Mouse (Mus musculus): ENCODE measurements around the gene Eci2. TPM values are rescaled to one million over a fixed set of nuclear protein-coding genes. Genes with fewer than 3 reads are reported as not detected.
"Not testable (repeated sequence)": the region's sequence is repeated elsewhere in the genome, so short reads cannot be mapped to it uniquely, and the experiment has no call there.

Gene Eci2
- total RNA-seq, 2 experiments from 2014 or later: 52.6 to 69.6 TPM

- peak; percentile 42 for ATAC-seq (replicated peaks; ENCODE audit: poor library complexity, severe bottlenecking)
Observed at GRCm38 (mm10) chr13:34993595-34993982, 33.3 kb downstream of the Eci2 start.

GRCm38 (mm10) chr13:34993085-34993484, 33.8 kb downstream of the Eci2 start:
- ATAC-seq (replicated peaks; ENCODE audit: poor library complexity, severe bottlenecking): no peak

GRCm38 (mm10) chr13:34991581-34992273, 35.2 kb downstream of the Eci2 start:
- no peak for ATAC-seq (replicated peaks; ENCODE audit: poor library complexity, severe bottlenecking)

GRCm38 (mm10) chr13:34983479-34983878, 43.4 kb downstream of the Eci2 start:
- ATAC-seq (replicated peaks; ENCODE audit: poor library complexity, severe bottlenecking): peak; percentile 98

- ATAC-seq (replicated peaks; ENCODE audit: poor library complexity, severe bottlenecking): not testable (repeated sequence)
Observed at GRCm38 (mm10) chr13:34978635-34979034, 48.3 kb downstream of the Eci2 start.

- ATAC-seq (replicated peaks; ENCODE audit: poor library complexity, severe bottlenecking): no peak
Observed at GRCm38 (mm10) chr13:34977410-34977809, 49.5 kb downstream of the Eci2 start.

- ATAC-seq (replicated peaks; ENCODE audit: poor library complexity, severe bottlenecking): no peak
Observed at GRCm38 (mm10) chr13:34976116-34976515, 50.8 kb downstream of the Eci2 start.

GRCm38 (mm10) chr13:34973770-34974169, 53.1 kb downstream of the Eci2 start:
- peak; percentile 59; the same call in 1 of the 2 replicates for ATAC-seq (replicated peaks; ENCODE audit: poor library complexity, severe bottlenecking)

GRCm38 (mm10) chr13:34973149-34973548, 53.7 kb downstream of the Eci2 start:
- ATAC-seq (replicated peaks; ENCODE audit: poor library complexity, severe bottlenecking): peak; percentile 53; the same call in 1 of the 2 replicates

GRCm38 (mm10) chr13:34972456-34972855, 54.4 kb downstream of the Eci2 start:
- ATAC-seq (replicated peaks; ENCODE audit: poor library complexity, severe bottlenecking): not testable (repeated sequence)

- ATAC-seq (replicated peaks; ENCODE audit: poor library complexity, severe bottlenecking): peak; percentile 40; the same call in 1 of the 2 replicates
Observed at GRCm38 (mm10) chr13:34965647-34966046, 61.2 kb downstream of the Eci2 start.

- ATAC-seq (replicated peaks; ENCODE audit: poor library complexity, severe bottlenecking): no peak
Observed at GRCm38 (mm10) chr13:34964866-34965265, 62.0 kb downstream of the Eci2 start.

GRCm38 (mm10) chr13:34964419-34964818, 62.5 kb downstream of the Eci2 start:
- ATAC-seq (replicated peaks; ENCODE audit: poor library complexity, severe bottlenecking): 0 out of 2 replicates have a peak, but pooled peaks have one; percentile 15

- ATAC-seq (replicated peaks; ENCODE audit: poor library complexity, severe bottlenecking): peak; percentile 91
Observed at GRCm38 (mm10) chr13:34963511-34964397, 63.1 kb downstream of the Eci2 start, which contains the start of gene Eci3. Eci3 (minus strand) TSS chr13:34963810.

GRCm38 (mm10) chr13:34960996-34961770, 65.7 kb downstream of the Eci2 start:
- ATAC-seq (replicated peaks; ENCODE audit: poor library complexity, severe bottlenecking): no peak

GRCm38 (mm10) chr13:34958158-34958557, 68.7 kb downstream of the Eci2 start:
- not testable (repeated sequence) for ATAC-seq (replicated peaks; ENCODE audit: poor library complexity, severe bottlenecking)

GRCm38 (mm10) chr13:34956901-34957300, 70.0 kb downstream of the Eci2 start:
- no peak for ATAC-seq (replicated peaks; ENCODE audit: poor library complexity, severe bottlenecking)

- ATAC-seq (replicated peaks; ENCODE audit: poor library complexity, severe bottlenecking): peak; percentile 99
Observed at GRCm38 (mm10) chr13:34951437-34951836, 75.5 kb downstream of the Eci2 start.

GRCm38 (mm10) chr13:34942370-34942769, 84.5 kb downstream of the Eci2 start:
- ATAC-seq (replicated peaks; ENCODE audit: poor library complexity, severe bottlenecking): no peak

- no peak for ATAC-seq (replicated peaks; ENCODE audit: poor library complexity, severe bottlenecking)
Observed at GRCm38 (mm10) chr13:34934931-34935644, 91.8 kb downstream of the Eci2 start.

All from granulocyte monocyte progenitor cell, adult 5-6 weeks (primary cell).